Comparison of ENCODE assay signal across 9 mouse cellular contexts in the genomic region with DNA sequence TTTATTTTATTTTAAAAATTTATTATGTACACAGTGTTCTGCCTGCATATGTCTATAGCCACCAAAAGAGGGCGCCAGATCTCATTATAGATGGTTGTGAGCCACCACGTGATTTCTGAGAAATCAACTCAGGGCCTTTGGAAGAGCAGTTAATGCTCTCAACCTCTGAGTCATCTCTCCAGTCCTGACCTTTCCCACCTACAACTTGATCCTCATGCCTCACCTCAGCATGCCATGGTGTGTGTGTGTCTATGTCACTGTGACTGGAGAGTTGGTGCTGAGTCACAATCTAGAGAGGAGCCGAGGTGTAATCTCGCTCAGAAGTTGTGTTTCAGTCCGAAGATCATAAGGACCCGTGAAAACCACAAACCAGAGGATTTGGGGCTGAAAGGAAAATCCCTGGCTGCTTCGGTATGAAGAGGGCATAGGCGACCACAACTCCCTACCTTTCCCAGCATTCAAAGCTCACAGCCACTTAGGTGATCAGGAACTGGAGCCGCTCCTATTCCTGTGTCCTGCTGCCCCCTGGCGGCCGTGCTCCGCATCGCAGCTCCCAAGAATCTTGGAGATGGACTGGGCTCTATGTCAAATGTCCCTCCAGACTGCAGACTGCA. TPM values are rescaled to one million over a fixed set of nuclear protein-coding genes. Genes with fewer than 3 reads are reported as not detected.
DNase-seq lines count a peak whose midpoint lies in the region; ATAC-seq lines count a peak whose summit lies in the region.
"Had no signal": no experiment of that assay in that cellular context is flagged by ENCODE, and none has a peak within 500 bp of the region (broad histone marks: within the 10 kb centered on the region; RNA-seq: fewer than 3 reads in every experiment).

No protein-coding gene starts in this region.

- H3K4me2 ChIP-seq in liver, embryonic 13.5 days, result 0 out of 2 replicates have a peak overlapping the region, but pooled peaks have one; percentile 26
- H3K4me2 ChIP-seq: lung, embryonic 15.5 days had no signal

- peaks cover 2% of the 10 kb centered on the region; the same call in 1 of the 2 replicates for H3K9me3 ChIP-seq in liver, embryonic 13.5 days (replicated peaks)
- H3K9me3 ChIP-seq: lung, embryonic 15.5 days had no signal

- peak; percentile 86 for DNase-seq in 3134 (ENCODE audit: extremely low read depth, insufficient read length, low spot score)
- peak; percentile 75 for DNase-seq in Muller cell, postnatal 12 days (ENCODE audit: inconsistent ontology term)
- peak; percentile 70 for DNase-seq in cerebellum, adult 9-11 months
- peak; percentile 88 for DNase-seq in gastrocnemius, postnatal 14 days
- DNase-seq in kidney, postnatal 10 days, result peak; percentile 95
- peak; percentile 54 for DNase-seq in liver, embryonic 13.5 days
- peak; percentile 88 for DNase-seq in ovary, postnatal 10 days (ENCODE audit: low spot score)
- DNase-seq in thymus, postnatal 14 days, result peak; percentile 94

- H3K4me1 ChIP-seq in liver, embryonic 13.5 days (replicated peaks), result no peaks in the 10 kb centered on the region; the same call in 1 of the 2 replicates
- H3K4me1 ChIP-seq: lung, embryonic 15.5 days had no signal

- intact Hi-C loops in gastrocnemius, postnatal 14 days (cut with DNase I; ENCODE audit: low total_unique reads), result no loop called here

- no peaks in the 10 kb centered on the region for H3K27me3 ChIP-seq in liver, embryonic 13.5 days
- H3K27me3 ChIP-seq: lung, embryonic 15.5 days had no signal

- no peak overlapping the region for H3K9ac ChIP-seq in liver, embryonic 13.5 days
- H3K9ac ChIP-seq: lung, embryonic 15.5 days had no signal

- no peak overlapping the region for H3K4me3 ChIP-seq in liver, embryonic 13.5 days (replicated peaks)
- H3K4me3 ChIP-seq: lung, embryonic 15.5 days had no signal

- no peak overlapping the region for H3K27ac ChIP-seq in liver, embryonic 13.5 days
- H3K27ac ChIP-seq: lung, embryonic 15.5 days had no signal

- peak; percentile 28; the same call in 1 of the 2 replicates for ATAC-seq in liver, embryonic 13.5 days (ENCODE audit: low read depth)

- 17% methylated on average over 13 of the region's 13 CpGs for WGBS in liver, embryonic 13.5 days (ENCODE audit: insufficient replicate concordance)

- H3K36me3 ChIP-seq in liver, embryonic 13.5 days, result no peaks in the 10 kb centered on the region
- H3K36me3 ChIP-seq: lung, embryonic 15.5 days had no signal

RNA-seq across cellular contexts. Expression of a gene that starts 18.5 kb away (rescaled TPM):
- total RNA-seq in gastrocnemius, postnatal 14 days (2021), result under 1 TPM; 0.18 to 0.47 TPM
- polyA plus RNA-seq in liver, embryonic 13.5 days (2015; fragmentation: Nextera tagmentation; extraction: Ambion mirVana), result 1.0 and 1.4 TPM in 2 replicates

RNA-seq across cellular contexts. Expression of a gene that starts 39.2 kb away (rescaled TPM):
- 10 to 100 TPM; 34.3 to 40.7 TPM for total RNA-seq in gastrocnemius, postnatal 14 days (2021)
- 74.5 and 77.7 TPM in 2 replicates for polyA plus RNA-seq in liver, embryonic 13.5 days (2015; fragmentation: Nextera tagmentation; extraction: Ambion mirVana)

RNA-seq across cellular contexts. Expression of a gene that starts 40.3 kb away (rescaled TPM):
- under 1 TPM; 0.33 to 0.58 TPM for total RNA-seq in gastrocnemius, postnatal 14 days (2021)
- 0.68 and 0.90 TPM in 2 replicates for polyA plus RNA-seq in liver, embryonic 13.5 days (2015; fragmentation: Nextera tagmentation; extraction: Ambion mirVana)
